Mouse (Mus musculus): ENCODE measurements around the gene Fblim1. TPM values are rescaled to one million over a fixed set of nuclear protein-coding genes. Genes with fewer than 3 reads are reported as not detected.
A peak's percentile ranks its signal among the peaks of the same experiment; 100 is the strongest.

Gene Fblim1
- polyA plus RNA-seq, 1 experiment = 1.3 TPM

DNA sequence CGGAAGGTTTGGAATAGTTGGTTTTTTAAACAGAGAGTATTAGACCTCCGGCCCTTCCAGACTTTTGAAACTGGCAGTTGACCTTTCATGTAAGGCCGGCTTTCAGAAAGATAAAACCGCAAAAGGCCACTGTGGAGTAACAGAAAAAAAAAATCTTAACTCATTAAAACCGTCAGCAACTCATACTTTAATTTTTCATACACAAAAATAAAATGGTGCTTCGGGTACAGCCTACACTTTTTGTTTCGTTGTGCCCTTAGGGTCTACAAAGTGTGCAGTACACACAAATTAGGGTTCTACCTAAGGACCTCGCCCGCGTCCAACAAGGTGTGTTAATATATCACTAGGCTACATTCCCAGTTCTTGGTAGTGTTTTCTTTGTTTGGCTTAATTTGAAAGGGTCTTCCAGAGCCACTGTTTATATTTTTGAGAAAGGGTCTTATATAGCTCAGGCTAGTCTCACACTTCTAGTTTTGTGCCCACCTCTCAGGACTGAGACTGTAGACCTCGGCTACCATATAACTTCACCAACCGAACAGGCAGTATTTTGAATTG is 66.6 kb downstream of the Fblim1 start:
- Histone ChIP-seq H3K27ac (ENCODE audit: insufficient read depth, low read length) (peak overlapping the region; percentile 51; the same call in 1 of the 2 replicates), H3K4me3 (ENCODE audit: insufficient read depth, low read length) (peak overlapping the region; percentile 55), H3K4me1 (ENCODE audit: control insufficient read depth, insufficient read depth, low read length) (no peaks in the 10 kb centered on the region; the same call in 1 of the 2 replicates)
- TF ChIP-seq POLR2A (IDR thresholded peaks at IDR 0.05; ENCODE audit: extremely low read depth, insufficient read depth, low read length) (no peak), CTCF (IDR thresholded peaks at IDR 0.05; ENCODE audit: extremely low read depth, insufficient read depth, low read length) (no peak)

DNA sequence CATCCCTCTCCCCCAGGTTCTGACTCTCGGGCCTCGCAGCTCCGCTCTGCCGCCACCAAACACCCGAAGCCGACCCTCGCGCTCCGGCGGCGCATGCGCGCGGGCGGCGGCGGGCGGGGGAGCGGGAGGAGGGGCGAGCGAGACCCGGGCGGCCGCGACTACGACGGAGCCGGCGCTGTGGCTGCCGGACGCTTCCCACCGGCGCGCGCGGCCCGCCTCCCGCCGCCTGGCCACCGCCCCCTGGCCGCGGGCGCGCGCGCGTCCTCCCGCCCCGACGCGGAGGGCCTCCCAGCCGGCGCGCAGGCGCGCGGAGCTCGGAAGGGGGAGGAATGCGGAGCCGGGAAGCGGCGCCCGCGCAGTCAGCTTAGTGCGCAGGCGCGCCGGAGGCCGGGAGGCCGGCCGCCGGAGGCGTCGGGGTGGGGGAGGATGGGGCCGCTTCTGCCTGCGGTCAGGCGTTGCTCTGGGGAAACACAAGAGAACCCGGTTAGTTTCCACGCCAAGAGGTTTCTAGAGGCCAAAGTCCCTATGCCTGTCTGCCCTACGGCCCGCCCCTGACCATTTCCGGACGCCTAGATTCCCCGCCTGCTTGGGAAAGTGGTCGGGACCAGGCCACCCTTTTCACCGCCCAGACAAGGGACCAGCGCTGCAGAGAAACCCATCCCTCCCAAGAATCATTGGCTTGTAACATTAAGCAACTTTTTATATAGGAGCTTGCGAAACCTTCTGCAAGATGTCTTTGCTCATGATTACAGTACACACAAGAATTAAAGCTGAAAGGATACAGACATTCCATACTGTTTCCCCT is 67.3 kb downstream of the Fblim1 start, which contains the start of gene Spen:
TSS of gene Spen (minus strand) at position 190 of the 805 bp plus-strand sequence.
- peak within 1 kb of the TSS; percentile 55 for H3K4me3 ChIP-seq (ENCODE audit: insufficient read depth, low read length)
- TF ChIP-seq POLR2A (IDR thresholded peaks at IDR 0.05; ENCODE audit: extremely low read depth, insufficient read depth, low read length) = peak; percentile 78
- no peak for TF ChIP-seq CTCF (IDR thresholded peaks at IDR 0.05; ENCODE audit: extremely low read depth, insufficient read depth, low read length)
- peaks cover 3% of the 10 kb centered on the region; the same call in 1 of the 2 replicates for H3K4me1 ChIP-seq (ENCODE audit: control insufficient read depth, insufficient read depth, low read length)
- peak within 1 kb of the TSS; percentile 86 for H3K27ac ChIP-seq (ENCODE audit: insufficient read depth, low read length)

DNA sequence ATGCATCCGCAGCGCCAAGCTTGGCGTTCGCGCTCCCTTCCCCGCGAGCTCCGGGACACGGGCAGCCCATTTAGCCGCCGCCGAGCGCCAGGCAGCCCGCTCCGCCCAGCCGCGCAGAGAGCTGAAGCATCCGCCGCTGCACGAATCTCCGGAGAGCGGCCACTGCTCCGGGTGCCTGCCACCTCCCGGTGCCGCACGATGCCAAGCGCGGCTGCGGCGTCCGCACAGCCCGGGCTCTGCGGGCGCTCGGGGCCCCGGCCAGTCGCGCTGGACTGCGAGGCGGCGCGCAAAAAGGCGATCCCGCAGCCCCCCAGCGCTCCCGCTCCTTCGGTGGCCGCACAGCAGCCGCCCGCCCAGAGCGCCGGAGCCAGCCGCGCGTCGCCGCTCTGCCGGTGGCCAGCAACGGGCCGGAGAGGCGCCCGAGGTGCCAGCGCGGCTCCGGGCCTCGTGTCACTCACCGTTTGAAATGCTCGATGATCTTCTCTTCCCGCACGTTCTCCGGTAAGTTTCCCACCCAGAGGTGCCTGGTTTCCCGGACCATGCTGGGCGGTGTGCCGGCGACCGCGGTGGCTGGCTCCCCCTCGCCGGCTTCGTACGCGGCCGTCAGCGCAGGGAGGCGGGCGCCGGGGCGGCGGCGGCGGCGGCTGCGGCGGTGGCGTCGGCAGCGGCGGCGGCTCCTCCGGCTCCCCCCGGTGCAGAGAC is 68.0 kb downstream of the Fblim1 start:
- peak overlapping the region; percentile 55 for H3K4me3 ChIP-seq (ENCODE audit: insufficient read depth, low read length)
- peaks cover 3% of the 10 kb centered on the region; the same call in 1 of the 2 replicates for H3K4me1 ChIP-seq (ENCODE audit: control insufficient read depth, insufficient read depth, low read length)
- no peak for TF ChIP-seq POLR2A (IDR thresholded peaks at IDR 0.05; ENCODE audit: extremely low read depth, insufficient read depth, low read length)
- H3K27ac ChIP-seq (ENCODE audit: insufficient read depth, low read length) = peak overlapping the region; percentile 86

DNA sequence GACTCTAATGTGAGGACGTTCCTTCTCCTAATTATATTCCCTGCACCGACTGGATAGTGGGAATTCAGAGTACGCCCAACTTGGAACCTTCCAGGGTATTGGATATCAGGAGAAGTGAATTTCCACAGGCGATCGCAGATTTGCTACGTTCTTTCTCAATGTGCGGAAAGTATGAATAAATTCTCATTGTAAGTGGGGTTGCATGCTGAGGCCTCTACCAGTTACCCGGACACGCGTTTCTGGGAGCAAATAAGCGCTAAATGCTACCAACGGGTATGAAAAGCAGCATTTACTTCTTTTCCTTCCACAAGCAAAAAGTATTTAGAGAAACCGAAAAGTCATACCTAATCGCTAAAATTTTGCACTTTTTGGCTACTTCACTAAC is 68.7 kb downstream of the Fblim1 start:
- peak overlapping the region; percentile 55 for H3K4me3 ChIP-seq (ENCODE audit: insufficient read depth, low read length)
- TF ChIP-seq CTCF (IDR thresholded peaks at IDR 0.05; ENCODE audit: extremely low read depth, insufficient read depth, low read length) (no peak), POLR2A (IDR thresholded peaks at IDR 0.05; ENCODE audit: extremely low read depth, insufficient read depth, low read length) (no peak)
- no peak overlapping the region for H3K27ac ChIP-seq (ENCODE audit: insufficient read depth, low read length)
- peaks cover 3% of the 10 kb centered on the region; the same call in 1 of the 2 replicates for H3K4me1 ChIP-seq (ENCODE audit: control insufficient read depth, insufficient read depth, low read length)

DNA sequence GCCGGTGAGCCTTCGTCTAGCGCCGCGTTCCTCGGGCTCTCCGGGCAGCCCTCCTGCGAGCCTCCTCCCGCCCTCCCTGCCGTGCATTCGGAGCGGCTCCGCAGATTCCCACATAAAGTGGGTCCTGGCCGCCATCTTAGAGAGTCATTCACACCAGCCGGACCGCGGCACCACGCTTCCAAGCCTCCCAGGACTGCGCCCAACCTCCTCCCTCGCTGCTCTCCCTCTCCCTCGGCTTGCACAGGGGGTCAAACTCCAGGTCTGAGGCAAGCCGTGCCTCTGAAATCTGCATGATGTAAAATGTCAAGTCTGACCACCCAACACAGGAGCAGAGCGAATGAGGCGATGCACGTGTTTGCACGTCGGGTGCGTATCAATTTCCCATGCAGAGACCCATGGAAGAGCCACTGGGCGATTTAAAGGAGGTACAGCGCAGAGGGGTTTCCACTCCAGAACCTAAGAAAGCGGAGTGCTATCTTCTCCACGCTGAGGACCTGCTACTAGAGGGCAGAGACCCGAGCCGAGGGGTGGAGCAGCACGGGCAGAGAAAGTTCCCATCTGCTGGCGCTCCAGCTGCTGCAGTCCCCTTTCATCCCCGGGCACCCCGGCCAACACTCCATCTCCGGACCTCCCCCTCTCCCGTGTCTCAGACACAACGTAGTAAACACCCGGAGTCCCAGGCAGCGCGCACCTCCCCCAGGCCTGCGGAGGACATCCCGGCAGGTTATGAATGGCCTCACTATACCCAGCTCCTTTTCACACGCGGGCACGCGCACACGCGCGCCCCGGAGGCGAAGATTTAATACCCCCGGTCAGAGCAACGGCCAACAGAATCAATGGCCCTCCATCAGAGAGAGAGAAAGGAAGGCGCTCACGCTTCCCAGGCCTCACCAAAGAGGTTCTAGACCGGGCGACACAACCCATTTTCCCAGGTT is 69.3 kb downstream of the Fblim1 start:
- TF ChIP-seq CTCF (IDR thresholded peaks at IDR 0.05; ENCODE audit: extremely low read depth, insufficient read depth, low read length) = no peak
- TF ChIP-seq POLR2A (IDR thresholded peaks at IDR 0.05; ENCODE audit: extremely low read depth, insufficient read depth, low read length) = peak; percentile 19; the same call in 1 of the 2 replicates
- H3K27ac ChIP-seq (ENCODE audit: insufficient read depth, low read length) = peak overlapping the region; percentile 12; the same call in 1 of the 2 replicates
- peak overlapping the region; percentile 55 for H3K4me3 ChIP-seq (ENCODE audit: insufficient read depth, low read length)
- peaks cover 3% of the 10 kb centered on the region; the same call in 1 of the 2 replicates for H3K4me1 ChIP-seq (ENCODE audit: control insufficient read depth, insufficient read depth, low read length)

DNA sequence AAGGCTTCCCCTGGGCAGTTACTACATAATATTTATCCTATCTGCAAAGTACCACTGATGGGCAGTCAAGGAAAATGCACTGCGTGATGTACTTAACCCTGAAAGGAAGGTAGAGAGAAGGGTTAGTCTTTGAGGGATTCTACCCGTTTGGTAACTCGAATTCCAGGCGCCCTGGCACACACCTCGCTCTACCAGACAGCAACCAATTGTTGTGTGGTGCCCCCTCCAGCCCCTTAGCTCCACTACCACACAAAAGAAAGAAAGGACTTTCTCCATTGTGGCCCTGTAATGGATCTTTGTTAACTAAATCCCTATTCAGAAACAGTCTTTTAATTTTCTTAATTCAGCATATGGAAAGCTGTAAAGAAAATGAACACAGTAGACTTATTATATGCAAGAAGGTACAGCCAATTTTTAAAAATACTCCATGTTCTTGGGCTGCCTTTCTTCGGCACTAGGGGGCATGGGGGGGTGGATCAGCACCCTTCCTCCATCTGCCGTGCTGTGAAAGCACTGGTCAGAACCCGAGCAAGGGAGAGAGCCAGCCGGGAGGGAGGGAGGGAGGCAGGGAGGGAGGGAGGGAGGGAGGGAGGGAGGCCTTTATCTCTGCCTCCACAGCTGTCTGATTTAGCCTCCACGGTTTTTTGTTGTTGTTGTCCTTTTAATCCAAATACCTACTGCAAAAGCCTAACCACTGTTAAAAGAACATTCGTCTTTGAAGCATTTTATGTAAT is 70.8 kb downstream of the Fblim1 start:
- Histone ChIP-seq H3K4me1 (ENCODE audit: control insufficient read depth, insufficient read depth, low read length) (peaks cover 4% of the 10 kb centered on the region), H3K4me3 (ENCODE audit: insufficient read depth, low read length) (peak overlapping the region; percentile 55), H3K27ac (ENCODE audit: insufficient read depth, low read length) (no peak overlapping the region)
- no peak for TF ChIP-seq CTCF (IDR thresholded peaks at IDR 0.05; ENCODE audit: extremely low read depth, insufficient read depth, low read length)
- TF ChIP-seq POLR2A (IDR thresholded peaks at IDR 0.05; ENCODE audit: extremely low read depth, insufficient read depth, low read length) = no peak

DNA sequence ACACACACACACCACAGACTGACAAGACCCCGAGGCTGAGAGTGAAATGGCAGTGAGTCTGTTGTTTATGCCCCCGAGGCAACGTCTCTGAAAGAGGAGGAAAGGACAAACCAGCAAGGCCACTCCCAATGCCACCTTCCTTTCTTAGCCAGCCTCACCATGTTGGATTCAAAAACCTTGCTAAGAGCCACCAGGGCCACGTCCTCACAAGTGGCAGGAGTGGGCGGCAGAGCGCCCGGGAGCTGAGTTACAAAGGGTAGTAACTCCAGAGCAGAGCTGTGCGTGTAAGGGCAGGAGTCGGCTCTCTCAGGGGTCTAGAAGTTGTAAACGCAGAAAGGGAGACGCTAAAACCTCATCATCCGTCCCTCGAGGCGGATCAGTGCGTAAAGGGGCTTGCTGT is 74.9 kb downstream of the Fblim1 start:
- peaks cover 4% of the 10 kb centered on the region for H3K4me1 ChIP-seq (ENCODE audit: control insufficient read depth, insufficient read depth, low read length)
- H3K4me3 ChIP-seq (ENCODE audit: insufficient read depth, low read length) = no peak overlapping the region

DNA sequence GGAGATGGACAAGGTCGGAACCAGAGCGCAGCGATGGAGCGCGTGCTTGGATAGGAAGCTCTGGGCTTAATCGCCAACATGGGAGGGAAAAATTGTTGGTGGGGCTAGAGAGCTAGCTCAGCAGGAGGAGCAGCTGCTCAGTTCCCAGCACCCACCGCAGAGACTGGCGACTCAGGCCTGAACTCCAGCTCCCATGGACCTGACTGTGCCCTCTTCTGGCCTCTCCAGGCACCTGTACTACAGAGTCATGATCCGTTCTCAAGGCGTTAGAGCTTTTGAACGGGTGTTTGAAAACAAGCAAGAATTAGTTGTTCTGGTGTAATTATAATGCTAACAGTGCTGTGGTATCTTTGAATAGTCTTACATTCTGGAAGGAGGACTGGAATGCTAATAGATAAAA is 77.0 kb downstream of the Fblim1 start:
- no peak overlapping the region for H3K27ac ChIP-seq (ENCODE audit: insufficient read depth, low read length)
- H3K4me1 ChIP-seq (ENCODE audit: control insufficient read depth, insufficient read depth, low read length) = peaks cover 2% of the 10 kb centered on the region

More for the DNA sequence above, 74.9 kb downstream of the Fblim1 start:
- H3K27ac ChIP-seq (ENCODE audit: insufficient read depth, low read length) = no peak overlapping the region
- TF ChIP-seq CTCF (IDR thresholded peaks at IDR 0.05; ENCODE audit: extremely low read depth, insufficient read depth, low read length) (no peak), POLR2A (IDR thresholded peaks at IDR 0.05; ENCODE audit: extremely low read depth, insufficient read depth, low read length) (no peak)

More for the DNA sequence above, 77.0 kb downstream of the Fblim1 start:
- TF ChIP-seq CTCF (IDR thresholded peaks at IDR 0.05; ENCODE audit: extremely low read depth, insufficient read depth, low read length) (no peak), POLR2A (IDR thresholded peaks at IDR 0.05; ENCODE audit: extremely low read depth, insufficient read depth, low read length) (no peak)
- no peak overlapping the region for H3K4me3 ChIP-seq (ENCODE audit: insufficient read depth, low read length)

All from cortical plate, adult 2 months (tissue).